Mouse (Mus musculus): Measurements from ENCODE around the gene Lrrc31.

Lrrc31 gene

GRCm38 (mm10) chr3:30683190-30683589 lies 16.5 kb downstream of the Lrrc31 start:
- DNase-seq, result no peak

- DNase-seq, result no peak
These were observed 41.2 kb downstream of the Lrrc31 start for GRCm38 (mm10) chr3:30658486-30658885.

- DNase-seq, result no peak
These were observed 43.7 kb downstream of the Lrrc31 start for GRCm38 (mm10) chr3:30655937-30656336.

- DNase-seq, result no peak
These were observed 49.4 kb downstream of the Lrrc31 start for GRCm38 (mm10) chr3:30650062-30650841.

- DNase-seq, result no peak
These were observed 51.2 kb downstream of the Lrrc31 start for GRCm38 (mm10) chr3:30648466-30648865.

- DNase-seq, result peak; percentile 25
These were observed 52.1 kb downstream of the Lrrc31 start, which contains the start of gene Lrrc34 for GRCm38 (mm10) chr3:30647440-30648090. TSS of gene Lrrc34 (minus strand) at chr3:30647869.

- no peak for DNase-seq
These were observed 52.9 kb downstream of the Lrrc31 start for GRCm38 (mm10) chr3:30646761-30647160.

- no peak for DNase-seq
These were observed 55.4 kb downstream of the Lrrc31 start, which contains the start of gene Lrriq4 for GRCm38 (mm10) chr3:30644207-30644606. TSS of gene Lrriq4 (plus strand) at chr3:30644507.

- DNase-seq, result no peak
These were observed 64.0 kb downstream of the Lrrc31 start for GRCm38 (mm10) chr3:30635629-30636028.

- no peak for DNase-seq
These were observed 66.0 kb downstream of the Lrrc31 start for GRCm38 (mm10) chr3:30633681-30634080.

Measured in layer of hippocampus, adult 9-11 months (tissue).